Mouse (Mus musculus): ENCODE results near the gene Larp4b. TPM values are rescaled to one million over a fixed set of nuclear protein-coding genes. Genes with fewer than 3 reads are reported as not detected.

Larp4b gene
- polyA plus RNA-seq, 1 experiment: 39.2 TPM

DNA sequence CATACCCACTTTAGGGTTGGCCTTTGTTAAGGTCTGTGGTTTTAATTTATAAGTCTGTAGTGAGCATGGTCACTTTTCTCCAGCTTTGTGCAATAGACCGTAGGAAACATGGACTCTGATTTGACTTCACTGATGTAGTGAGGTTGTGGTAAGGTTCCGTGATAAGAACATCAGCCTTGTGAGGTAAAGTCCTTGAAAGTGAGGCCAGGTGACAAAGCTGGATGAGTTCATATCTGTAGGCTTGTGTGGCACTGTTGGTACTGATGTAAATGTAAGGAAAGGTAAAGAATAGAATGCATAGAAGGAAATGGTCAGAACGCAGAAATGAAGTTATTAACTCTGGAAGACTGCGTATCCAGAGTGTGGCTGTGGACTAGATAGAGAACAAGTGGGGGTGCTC, 57.9 kb downstream of the Larp4b start:
- no peak overlapping the region for H3K27ac ChIP-seq (ENCODE audit: control insufficient read depth, insufficient read depth, low read depth, low read length, poor library complexity)
- no peaks in the 10 kb centered on the region; the same call in 1 of the 2 replicates for H3K4me1 ChIP-seq (ENCODE audit: control insufficient read depth, insufficient read depth, low read length)
- TF ChIP-seq CTCF (IDR thresholded peaks at IDR 0.05; ENCODE audit: control insufficient read depth, insufficient read depth, low read length): no peak
- 96% methylated on average over 4 of the region's 4 CpGs for WGBS
- H3K4me3 ChIP-seq (replicated peaks; ENCODE audit: control insufficient read depth, low read depth, low read length): no peak overlapping the region

GRCm38 (mm10) chr13:9152267-9152666, 58.6 kb downstream of the Larp4b start:
- TF ChIP-seq CTCF (IDR thresholded peaks at IDR 0.05; ENCODE audit: control insufficient read depth, insufficient read depth, low read length) (no peak), POLR2A (IDR thresholded peaks at IDR 0.05; ENCODE audit: borderline replicate concordance, control insufficient read depth, low read depth, low read length) (no peak)
- 67% methylated on average over 2 of the region's 2 CpGs for WGBS

DNA sequence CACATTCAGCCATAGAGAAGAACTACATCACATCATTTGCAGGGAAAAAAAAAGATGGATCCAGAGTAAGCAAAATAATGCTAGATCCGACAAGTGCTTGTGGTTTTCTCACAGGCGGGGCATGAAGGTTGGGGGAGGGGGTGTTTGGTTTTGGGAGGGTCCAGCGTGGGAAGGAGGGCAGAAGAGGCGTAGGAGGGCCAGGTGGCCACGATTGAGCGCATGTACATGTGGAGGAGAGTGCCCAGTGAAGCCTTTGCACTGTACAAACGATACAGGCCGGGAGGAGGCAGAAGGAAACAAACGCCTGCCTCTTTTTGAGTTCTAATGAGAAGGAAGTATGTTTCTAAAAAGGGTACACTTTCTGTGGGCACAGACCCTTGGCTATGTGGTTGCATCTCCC, 60.1 kb downstream of the Larp4b start:
- Histone ChIP-seq H3K4me3 (replicated peaks; ENCODE audit: control insufficient read depth, low read depth, low read length) (no peak overlapping the region), H3K4me1 (ENCODE audit: control insufficient read depth, insufficient read depth, low read length) (no peaks in the 10 kb centered on the region; the same call in 1 of the 2 replicates), H3K27ac (ENCODE audit: control insufficient read depth, insufficient read depth, low read depth, low read length, poor library complexity) (no peak overlapping the region)
- WGBS: 62% methylated on average over 9 of the region's 9 CpGs
- no peak for TF ChIP-seq POLR2A (IDR thresholded peaks at IDR 0.05; ENCODE audit: borderline replicate concordance, control insufficient read depth, low read depth, low read length)
- TF ChIP-seq CTCF (IDR thresholded peaks at IDR 0.05; ENCODE audit: control insufficient read depth, insufficient read depth, low read length): no peak

More at GRCm38 (mm10) chr13:9152267-9152666, 58.6 kb downstream of the Larp4b start:
- no peaks in the 10 kb centered on the region; the same call in 1 of the 2 replicates for H3K4me1 ChIP-seq (ENCODE audit: control insufficient read depth, insufficient read depth, low read length)
- no peak overlapping the region for H3K4me3 ChIP-seq (replicated peaks; ENCODE audit: control insufficient read depth, low read depth, low read length)
- no peak overlapping the region for H3K27ac ChIP-seq (ENCODE audit: control insufficient read depth, insufficient read depth, low read depth, low read length, poor library complexity)

GRCm38 (mm10) chr13:9159282-9159681, 65.6 kb downstream of the Larp4b start:
- TF ChIP-seq CTCF (IDR thresholded peaks at IDR 0.05; ENCODE audit: control insufficient read depth, insufficient read depth, low read length): no peak
- no peak for TF ChIP-seq POLR2A (IDR thresholded peaks at IDR 0.05; ENCODE audit: borderline replicate concordance, control insufficient read depth, low read depth, low read length)
- peaks cover 1% of the 10 kb centered on the region for H3K4me1 ChIP-seq (ENCODE audit: control insufficient read depth, insufficient read depth, low read length)
- peak overlapping the region; percentile 80 for H3K27ac ChIP-seq (ENCODE audit: control insufficient read depth, insufficient read depth, low read depth, low read length, poor library complexity)
- H3K4me3 ChIP-seq (replicated peaks; ENCODE audit: control insufficient read depth, low read depth, low read length): no peak overlapping the region
- WGBS: 49% methylated on average over 10 of the region's 10 CpGs

DNA sequence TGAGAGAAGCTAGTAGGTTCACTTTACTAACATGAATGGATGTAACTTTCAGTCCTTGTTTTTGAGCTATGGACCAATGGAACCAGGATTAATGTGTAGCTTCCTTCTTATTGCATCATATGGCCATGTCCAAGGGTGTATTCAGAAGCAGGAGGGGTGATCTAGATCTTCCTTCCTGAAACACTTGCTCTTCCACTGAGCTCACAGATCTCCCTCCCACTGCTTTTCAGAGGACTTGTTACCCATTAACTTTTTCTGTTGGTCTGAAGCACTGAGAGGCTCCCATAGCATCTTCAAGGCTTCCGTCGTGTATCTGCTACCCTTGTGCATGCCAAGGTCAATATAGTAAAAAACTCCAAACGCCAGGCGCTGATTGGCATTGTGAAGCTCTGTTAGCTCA, 69.2 kb downstream of the Larp4b start:
- WGBS: 94% methylated on average over 4 of the region's 4 CpGs
- TF ChIP-seq POLR2A (IDR thresholded peaks at IDR 0.05; ENCODE audit: borderline replicate concordance, control insufficient read depth, low read depth, low read length) (no peak), CTCF (IDR thresholded peaks at IDR 0.05; ENCODE audit: control insufficient read depth, insufficient read depth, low read length) (no peak)
- peaks cover 1% of the 10 kb centered on the region for H3K4me1 ChIP-seq (ENCODE audit: control insufficient read depth, insufficient read depth, low read length)
- no peak overlapping the region for H3K4me3 ChIP-seq (replicated peaks; ENCODE audit: control insufficient read depth, low read depth, low read length)
- H3K27ac ChIP-seq (ENCODE audit: control insufficient read depth, insufficient read depth, low read depth, low read length, poor library complexity): no peak overlapping the region

GRCm38 (mm10) chr13:9167842-9168241, 74.2 kb downstream of the Larp4b start:
- Histone ChIP-seq H3K4me3 (replicated peaks; ENCODE audit: control insufficient read depth, low read depth, low read length) (no peak overlapping the region), H3K27ac (ENCODE audit: control insufficient read depth, insufficient read depth, low read depth, low read length, poor library complexity) (no peak overlapping the region), H3K4me1 (ENCODE audit: control insufficient read depth, insufficient read depth, low read length) (peaks cover 1% of the 10 kb centered on the region; the same call in 1 of the 2 replicates)
- TF ChIP-seq POLR2A (IDR thresholded peaks at IDR 0.05; ENCODE audit: borderline replicate concordance, control insufficient read depth, low read depth, low read length) (no peak), CTCF (IDR thresholded peaks at IDR 0.05; ENCODE audit: control insufficient read depth, insufficient read depth, low read length) (no peak)
- WGBS: 90% methylated on average over 3 of the region's 3 CpGs

GRCm38 (mm10) chr13:9169616-9170015, 75.9 kb downstream of the Larp4b start:
- no peak for TF ChIP-seq POLR2A (IDR thresholded peaks at IDR 0.05; ENCODE audit: borderline replicate concordance, control insufficient read depth, low read depth, low read length)
- Histone ChIP-seq H3K4me1 (ENCODE audit: control insufficient read depth, insufficient read depth, low read length) (peaks cover 7% of the 10 kb centered on the region), H3K4me3 (replicated peaks; ENCODE audit: control insufficient read depth, low read depth, low read length) (no peak overlapping the region), H3K27ac (ENCODE audit: control insufficient read depth, insufficient read depth, low read depth, low read length, poor library complexity) (no peak overlapping the region)
- 90% methylated on average over 6 of the region's 6 CpGs for WGBS

DNA sequence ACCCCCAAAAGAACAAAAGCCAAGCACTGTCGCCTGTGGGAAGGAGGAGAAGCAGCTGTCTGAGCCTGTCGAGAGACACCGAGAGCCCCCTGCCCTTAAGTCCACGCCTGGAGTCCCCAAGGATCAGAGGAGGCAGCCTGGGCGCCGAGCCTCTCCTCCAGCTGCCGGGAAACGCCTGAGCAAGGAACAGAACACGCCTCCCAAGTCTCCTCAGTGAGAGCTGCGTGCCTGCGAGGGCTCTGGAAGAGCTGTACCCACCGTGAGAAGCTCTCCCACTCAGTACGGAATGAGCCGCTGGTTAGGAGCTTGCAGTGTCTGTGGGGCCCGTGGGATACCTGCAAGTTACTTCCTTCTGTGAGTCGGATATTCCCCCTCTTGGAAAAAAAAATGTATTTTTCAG, 77.0 kb downstream of the Larp4b start:
- WGBS: 83% methylated on average over 16 of the region's 16 CpGs
- Histone ChIP-seq H3K27ac (ENCODE audit: control insufficient read depth, insufficient read depth, low read depth, low read length, poor library complexity) (no peak overlapping the region), H3K4me3 (replicated peaks; ENCODE audit: control insufficient read depth, low read depth, low read length) (no peak overlapping the region), H3K4me1 (ENCODE audit: control insufficient read depth, insufficient read depth, low read length) (peaks cover 7% of the 10 kb centered on the region)
- no peak for TF ChIP-seq POLR2A (IDR thresholded peaks at IDR 0.05; ENCODE audit: borderline replicate concordance, control insufficient read depth, low read depth, low read length)
- no peak for TF ChIP-seq CTCF (IDR thresholded peaks at IDR 0.05; ENCODE audit: control insufficient read depth, insufficient read depth, low read length)

- no peak overlapping the region for H3K4me3 ChIP-seq (replicated peaks; ENCODE audit: control insufficient read depth, low read depth, low read length)
- 11% methylated on average over 3 of the region's 3 CpGs for WGBS
- peak overlapping the region; percentile 58; the same call in 1 of the 2 replicates for H3K27ac ChIP-seq (ENCODE audit: control insufficient read depth, insufficient read depth, low read depth, low read length, poor library complexity)
- H3K4me1 ChIP-seq (ENCODE audit: control insufficient read depth, insufficient read depth, low read length): peaks cover 8% of the 10 kb centered on the region
- TF ChIP-seq CTCF (IDR thresholded peaks at IDR 0.05; ENCODE audit: control insufficient read depth, insufficient read depth, low read length): no peak
- TF ChIP-seq POLR2A (IDR thresholded peaks at IDR 0.05; ENCODE audit: borderline replicate concordance, control insufficient read depth, low read depth, low read length): no peak
These were observed 79.7 kb downstream of the Larp4b start for GRCm38 (mm10) chr13:9173414-9173813.
